Mouse (Mus musculus): ENCODE results near the gene Cul7. TPM values are rescaled to one million over a fixed set of nuclear protein-coding genes. Genes with fewer than 3 reads are reported as not detected.

Gene Cul7
- polyA plus RNA-seq, 1 experiment from 2014 or later: 63.3 TPM

DNA sequence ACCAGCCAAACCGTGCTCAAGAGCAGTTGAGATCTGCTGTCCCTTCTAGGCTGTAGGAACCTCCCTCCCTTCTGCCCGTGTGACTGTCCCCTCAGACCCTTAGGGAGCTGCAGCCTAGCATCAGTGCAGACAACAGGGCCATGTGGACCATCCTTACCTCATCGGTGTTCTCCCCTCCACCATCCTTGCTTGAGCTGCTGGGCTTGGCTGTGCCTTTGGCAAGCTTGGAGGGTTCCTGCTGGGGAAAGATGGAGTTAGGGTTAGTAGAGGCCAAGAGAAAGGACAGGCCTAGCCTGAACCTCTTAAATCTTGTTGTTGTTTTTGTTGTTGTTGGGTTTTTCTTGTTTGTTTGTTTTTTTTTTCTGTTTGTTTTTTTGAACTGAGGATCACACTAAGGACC, 49.8 kb downstream of the Cul7 start:
- no peak overlapping the region for H3K27ac ChIP-seq
- H3K36me3 ChIP-seq: peaks cover 29% of the 10 kb centered on the region
- peaks cover 32% of the 10 kb centered on the region for H3K4me1 ChIP-seq
- WGBS: 84% methylated on average over 3 of the region's 3 CpGs
- H3K9ac ChIP-seq: no peak overlapping the region
- H3K4me2 ChIP-seq: no peak overlapping the region
- ATAC-seq (ENCODE audit: insufficient number of reproducible peaks, low FRiP score, low TSS enrichment, low read depth): no peak
- H3K4me3 ChIP-seq: no peak overlapping the region
- no peaks in the 10 kb centered on the region for H3K9me3 ChIP-seq
- no peaks in the 10 kb centered on the region for H3K27me3 ChIP-seq

DNA sequence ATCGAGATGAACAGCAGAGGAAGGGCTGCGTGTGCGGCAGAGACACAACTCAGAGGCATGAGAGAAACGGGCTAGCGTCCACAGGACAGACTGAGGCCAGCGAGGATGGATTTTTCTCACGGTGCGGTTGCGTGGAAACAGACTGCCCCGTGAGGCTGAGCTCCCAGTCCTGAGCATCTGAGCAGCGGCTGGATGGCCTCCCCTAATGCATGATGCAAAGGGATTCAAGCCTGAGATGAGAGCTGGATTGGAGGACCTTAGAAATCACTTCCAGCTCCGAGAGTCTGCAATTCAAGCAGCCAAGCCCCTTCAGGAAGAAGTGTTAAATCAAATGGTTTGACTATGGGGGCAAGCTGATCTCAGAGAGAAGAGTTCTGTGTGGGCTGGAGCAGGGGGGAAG, 51.4 kb downstream of the Cul7 start:
- 0 out of 2 replicates have a peak overlapping the region, but pooled peaks have one; percentile 3 for H3K4me2 ChIP-seq
- peaks cover 23% of the 10 kb centered on the region for H3K36me3 ChIP-seq
- peaks cover 38% of the 10 kb centered on the region for H3K4me1 ChIP-seq
- peak overlapping the region; percentile 22; the same call in 1 of the 2 replicates for H3K27ac ChIP-seq
- H3K27me3 ChIP-seq: no peaks in the 10 kb centered on the region
- no peak overlapping the region for H3K4me3 ChIP-seq
- no peaks in the 10 kb centered on the region for H3K9me3 ChIP-seq
- H3K9ac ChIP-seq: no peak overlapping the region
- ATAC-seq (ENCODE audit: insufficient number of reproducible peaks, low FRiP score, low TSS enrichment, low read depth): no peak
- 83% methylated on average over 12 of the region's 12 CpGs for WGBS

DNA sequence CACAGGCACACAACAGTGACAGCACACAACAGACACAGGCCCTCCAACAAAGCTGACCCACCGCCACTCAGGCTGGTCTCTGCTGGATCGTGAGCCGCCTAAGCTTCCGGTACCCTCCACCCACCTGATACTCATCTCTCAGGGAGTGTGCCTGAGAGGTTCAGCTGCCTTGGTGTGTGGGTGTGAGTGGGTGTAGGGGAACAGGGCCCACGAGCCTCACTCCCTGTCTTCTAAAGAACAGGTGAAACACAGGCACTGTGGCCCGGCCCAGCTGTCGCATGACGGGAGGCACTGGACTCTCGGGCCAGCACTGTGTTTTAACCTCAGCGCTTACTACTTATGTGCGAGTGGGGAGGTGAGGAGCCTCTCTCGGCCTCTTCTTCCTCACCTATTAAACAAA, 52.0 kb downstream of the Cul7 start:
- no peak for ATAC-seq (ENCODE audit: insufficient number of reproducible peaks, low FRiP score, low TSS enrichment, low read depth)
- Histone ChIP-seq H3K9ac (no peak overlapping the region), H3K27me3 (no peaks in the 10 kb centered on the region), H3K36me3 (peaks cover 22% of the 10 kb centered on the region), H3K27ac (no peak overlapping the region), H3K4me3 (no peak overlapping the region), H3K9me3 (no peaks in the 10 kb centered on the region), H3K4me1 (peaks cover 38% of the 10 kb centered on the region), H3K4me2 (no peak overlapping the region)
- 80% methylated on average over 12 of the region's 12 CpGs for WGBS

- 87% methylated on average over 5 of the region's 5 CpGs for WGBS
- Histone ChIP-seq H3K9me3 (no peaks in the 10 kb centered on the region), H3K4me3 (no peak overlapping the region), H3K9ac (0 out of 2 replicates have a peak overlapping the region, but pooled peaks have one; percentile 20), H3K27me3 (no peaks in the 10 kb centered on the region), H3K27ac (no peak overlapping the region), H3K4me1 (peaks cover 38% of the 10 kb centered on the region), H3K4me2 (no peak overlapping the region), H3K36me3 (peaks cover 22% of the 10 kb centered on the region)
- ATAC-seq (ENCODE audit: insufficient number of reproducible peaks, low FRiP score, low TSS enrichment, low read depth): no peak
Observed at GRCm38 (mm10) chr17:46702506-46702905, 52.4 kb downstream of the Cul7 start.

DNA sequence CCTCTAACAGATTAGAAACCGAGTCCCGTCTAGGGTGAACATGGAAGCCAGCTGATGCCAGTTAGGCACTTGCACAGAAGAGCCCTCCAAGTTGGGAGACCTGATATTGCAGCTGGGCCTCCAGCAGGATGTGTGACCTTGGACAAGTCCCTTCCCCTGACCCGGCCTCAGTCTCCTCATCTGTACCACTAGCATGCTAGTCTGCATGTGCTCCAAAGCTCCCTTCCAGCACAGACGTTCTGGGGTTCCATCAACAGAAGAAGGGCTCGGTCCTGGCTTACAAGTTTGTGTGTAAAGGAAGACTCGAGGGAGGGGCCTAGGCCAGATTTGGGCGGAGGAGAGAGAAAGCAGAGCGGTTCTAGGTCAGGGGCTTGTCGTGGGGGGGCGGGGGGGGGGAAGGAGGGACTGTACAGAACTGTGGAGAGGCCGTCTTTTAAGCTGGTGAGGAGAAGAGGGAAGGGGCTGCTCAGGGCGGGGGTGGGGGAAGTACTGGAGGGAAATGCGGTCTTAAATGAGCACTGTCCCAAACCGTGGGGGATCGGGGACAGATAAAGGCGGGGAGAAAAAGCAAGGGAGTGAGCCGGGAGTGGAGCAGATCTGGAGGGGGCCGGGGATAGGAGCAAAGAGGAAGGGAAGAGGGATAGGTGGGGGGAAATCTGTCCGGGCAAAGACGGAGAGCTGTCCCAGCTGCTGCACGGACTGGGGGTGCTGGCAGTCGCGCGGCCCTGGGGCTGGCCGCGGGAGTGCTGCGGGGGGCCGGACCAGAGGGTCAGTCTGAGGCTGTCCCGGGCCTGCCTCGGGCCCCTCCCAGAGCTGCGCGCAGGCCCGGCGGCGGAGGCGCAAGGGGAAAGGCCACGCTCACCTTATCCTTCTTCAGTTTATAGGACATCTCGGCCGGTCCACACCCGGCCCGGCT, 54.1 kb downstream of the Cul7 start:
- peak; percentile 59; the same call in 1 of the 2 replicates for ATAC-seq (ENCODE audit: insufficient number of reproducible peaks, low FRiP score, low TSS enrichment, low read depth)
- Histone ChIP-seq H3K9me3 (no peaks in the 10 kb centered on the region), H3K27me3 (no peaks in the 10 kb centered on the region), H3K9ac (peak overlapping the region; percentile 86), H3K4me2 (peak overlapping the region; percentile 69), H3K27ac (peak overlapping the region; percentile 93), H3K4me1 (peaks cover 38% of the 10 kb centered on the region), H3K36me3 (peaks cover 14% of the 10 kb centered on the region), H3K4me3 (peak overlapping the region; percentile 97)
- WGBS: 4% methylated on average over 37 of the region's 41 CpGs

- Histone ChIP-seq H3K27me3 (no peaks in the 10 kb centered on the region), H3K4me2 (peak within 1 kb of the TSS; percentile 69), H3K27ac (peak within 1 kb of the TSS; percentile 93), H3K4me3 (peak within 1 kb of the TSS; percentile 97), H3K9me3 (no peaks in the 10 kb centered on the region), H3K9ac (peak within 1 kb of the TSS; percentile 86), H3K4me1 (peaks cover 38% of the 10 kb centered on the region), H3K36me3 (peaks cover 5% of the 10 kb centered on the region)
- peak; percentile 92 for ATAC-seq (ENCODE audit: insufficient number of reproducible peaks, low FRiP score, low TSS enrichment, low read depth)
- under 1% methylated on average over 48 of the region's 48 CpGs for WGBS
Observed at GRCm38 (mm10) chr17:46704887-46705835, 55.0 kb downstream of the Cul7 start, which contains the start of gene Ppp2r5d. Gene Ppp2r5d (minus strand): TSS chr17:46705111.

DNA sequence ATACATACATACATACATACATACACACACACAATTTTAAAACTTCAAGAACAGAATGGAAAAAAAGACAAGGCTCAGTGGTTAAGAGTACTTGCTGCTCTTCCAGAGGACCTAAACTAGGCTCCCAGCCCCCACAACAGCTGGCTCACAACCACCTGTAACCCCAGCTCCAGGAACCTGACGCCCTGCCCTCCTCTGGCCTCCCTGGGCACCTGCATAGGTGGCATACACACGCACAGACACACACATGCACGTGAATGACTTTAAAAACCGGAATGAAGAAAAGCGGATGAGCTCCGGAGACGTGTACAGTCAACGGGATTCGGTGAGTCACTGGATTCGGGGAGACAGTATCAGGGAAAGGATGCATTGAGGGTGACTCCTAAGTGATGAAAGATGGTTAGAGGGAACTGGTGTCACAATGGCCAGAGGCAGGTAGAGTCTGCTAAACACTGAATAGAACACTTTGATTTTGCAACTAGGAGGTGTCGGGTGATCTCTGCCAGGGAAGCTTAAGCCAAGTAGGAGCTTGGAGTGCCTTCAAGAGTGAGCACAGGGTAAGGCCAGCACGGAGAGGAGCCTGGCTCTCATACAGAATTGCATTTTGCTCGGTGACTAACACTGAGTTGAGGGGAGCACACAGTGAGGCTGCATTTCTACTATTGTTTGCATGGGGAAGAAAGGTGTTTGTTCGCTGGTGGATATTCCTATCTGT, 56.4 kb downstream of the Cul7 start:
- no peaks in the 10 kb centered on the region for H3K9me3 ChIP-seq
- H3K9ac ChIP-seq: no peak overlapping the region
- H3K4me1 ChIP-seq: peaks cover 31% of the 10 kb centered on the region
- H3K4me2 ChIP-seq: no peak overlapping the region
- H3K27ac ChIP-seq: no peak overlapping the region
- no peak for ATAC-seq (ENCODE audit: insufficient number of reproducible peaks, low FRiP score, low TSS enrichment, low read depth)
- no peak overlapping the region for H3K4me3 ChIP-seq
- no peaks in the 10 kb centered on the region; the same call in 1 of the 2 replicates for H3K36me3 ChIP-seq
- no peaks in the 10 kb centered on the region for H3K27me3 ChIP-seq
- WGBS: 88% methylated on average over 14 of the region's 14 CpGs

DNA sequence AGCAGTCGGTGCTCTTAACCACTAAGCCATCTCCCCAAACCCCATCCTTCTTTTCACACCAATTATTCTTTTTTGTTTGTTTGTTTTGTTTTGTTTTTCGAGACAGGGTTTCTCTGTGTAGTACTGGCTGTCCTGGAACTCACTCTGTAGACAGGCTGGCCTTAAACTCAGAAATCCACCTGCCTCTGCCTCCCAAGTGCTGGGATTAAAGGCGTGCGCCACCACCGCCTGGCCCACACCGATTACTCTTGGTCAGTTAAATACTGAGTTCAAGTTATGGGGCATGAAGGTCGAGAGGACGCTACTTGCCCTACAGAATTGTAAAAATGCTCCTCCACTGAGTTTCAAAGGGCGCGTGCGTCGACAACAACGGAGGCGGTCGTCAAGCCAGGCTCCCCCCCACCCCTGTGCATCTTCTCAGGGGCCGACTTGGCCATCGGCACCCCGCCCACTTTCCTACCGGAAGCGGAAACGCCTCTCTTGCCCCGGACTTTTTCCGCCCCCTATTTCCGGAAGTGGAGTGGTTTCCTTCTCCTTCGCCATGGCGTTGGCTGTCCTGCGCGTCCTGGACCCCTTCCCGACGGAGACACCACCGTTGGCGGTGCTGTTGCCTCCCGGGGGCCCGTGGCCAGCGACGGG, 60.9 kb downstream of the Cul7 start, which contains the start of gene Pex6:
Gene Pex6, plus strand, starts transcription at position 505 of the 639 bp plus-strand sequence.
- Histone ChIP-seq H3K36me3 (peaks cover 23% of the 10 kb centered on the region), H3K9me3 (no peaks in the 10 kb centered on the region), H3K27ac (peak within 1 kb of the TSS; percentile 74), H3K4me3 (peak within 1 kb of the TSS; percentile 99), H3K4me1 (peaks cover 14% of the 10 kb centered on the region), H3K4me2 (peak within 1 kb of the TSS; percentile 90), H3K27me3 (no peaks in the 10 kb centered on the region), H3K9ac (peak within 1 kb of the TSS; percentile 90)
- ATAC-seq (ENCODE audit: insufficient number of reproducible peaks, low FRiP score, low TSS enrichment, low read depth): peak; percentile 86
- WGBS: 8% methylated on average over 36 of the region's 36 CpGs

- H3K36me3 ChIP-seq: peaks cover 29% of the 10 kb centered on the region
- H3K4me1 ChIP-seq: peaks cover 14% of the 10 kb centered on the region
- ATAC-seq (ENCODE audit: insufficient number of reproducible peaks, low FRiP score, low TSS enrichment, low read depth): peak; percentile 33; the same call in 1 of the 2 replicates
- no peaks in the 10 kb centered on the region for H3K9me3 ChIP-seq
- peak overlapping the region; percentile 74 for H3K27ac ChIP-seq
- H3K27me3 ChIP-seq: no peaks in the 10 kb centered on the region
- peak overlapping the region; percentile 90 for H3K4me2 ChIP-seq
- H3K9ac ChIP-seq: peak overlapping the region; percentile 90
- H3K4me3 ChIP-seq: peak overlapping the region; percentile 99
- under 1% methylated on average over 68 of the region's 76 CpGs for WGBS
Observed at GRCm38 (mm10) chr17:46711612-46712271, 61.6 kb downstream of the Cul7 start.

DNA sequence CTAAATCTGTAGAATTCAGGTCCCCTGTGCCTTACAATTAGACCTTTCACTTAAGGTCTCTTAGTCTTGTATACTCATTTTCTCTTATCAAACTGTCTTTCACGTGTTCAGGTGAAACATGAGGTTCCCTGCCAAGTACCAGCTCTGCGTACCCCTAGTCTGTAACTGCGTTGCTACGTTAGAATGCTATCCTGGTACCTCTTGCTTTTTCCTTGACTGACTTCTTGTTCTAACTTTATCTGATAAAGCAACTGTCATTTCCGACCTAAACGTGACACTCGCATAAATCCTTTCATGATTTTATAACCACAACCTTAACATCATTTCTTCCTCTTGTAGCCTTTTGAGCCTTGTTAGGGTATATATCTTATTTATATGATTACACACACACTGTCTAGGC, 62.3 kb downstream of the Cul7 start:
- ATAC-seq (ENCODE audit: insufficient number of reproducible peaks, low FRiP score, low TSS enrichment, low read depth): no peak
- H3K27ac ChIP-seq: 0 out of 2 replicates have a peak overlapping the region, but pooled peaks have one; percentile 74
- 65% methylated on average over 7 of the region's 7 CpGs for WGBS
- H3K27me3 ChIP-seq: no peaks in the 10 kb centered on the region
- peak overlapping the region; percentile 90 for H3K4me2 ChIP-seq
- H3K36me3 ChIP-seq: peaks cover 34% of the 10 kb centered on the region
- H3K4me3 ChIP-seq: peak overlapping the region; percentile 99
- peaks cover 14% of the 10 kb centered on the region for H3K4me1 ChIP-seq
- H3K9ac ChIP-seq: peak overlapping the region; percentile 90
- no peaks in the 10 kb centered on the region for H3K9me3 ChIP-seq
